Mouse (Mus musculus): ENCODE measurements around the gene Galnt12.
"Not testable (repeated sequence)": the region's sequence is repeated elsewhere in the genome, so short reads cannot be mapped to it uniquely, and the experiment has no call there.

The Galnt12 gene

DNA sequence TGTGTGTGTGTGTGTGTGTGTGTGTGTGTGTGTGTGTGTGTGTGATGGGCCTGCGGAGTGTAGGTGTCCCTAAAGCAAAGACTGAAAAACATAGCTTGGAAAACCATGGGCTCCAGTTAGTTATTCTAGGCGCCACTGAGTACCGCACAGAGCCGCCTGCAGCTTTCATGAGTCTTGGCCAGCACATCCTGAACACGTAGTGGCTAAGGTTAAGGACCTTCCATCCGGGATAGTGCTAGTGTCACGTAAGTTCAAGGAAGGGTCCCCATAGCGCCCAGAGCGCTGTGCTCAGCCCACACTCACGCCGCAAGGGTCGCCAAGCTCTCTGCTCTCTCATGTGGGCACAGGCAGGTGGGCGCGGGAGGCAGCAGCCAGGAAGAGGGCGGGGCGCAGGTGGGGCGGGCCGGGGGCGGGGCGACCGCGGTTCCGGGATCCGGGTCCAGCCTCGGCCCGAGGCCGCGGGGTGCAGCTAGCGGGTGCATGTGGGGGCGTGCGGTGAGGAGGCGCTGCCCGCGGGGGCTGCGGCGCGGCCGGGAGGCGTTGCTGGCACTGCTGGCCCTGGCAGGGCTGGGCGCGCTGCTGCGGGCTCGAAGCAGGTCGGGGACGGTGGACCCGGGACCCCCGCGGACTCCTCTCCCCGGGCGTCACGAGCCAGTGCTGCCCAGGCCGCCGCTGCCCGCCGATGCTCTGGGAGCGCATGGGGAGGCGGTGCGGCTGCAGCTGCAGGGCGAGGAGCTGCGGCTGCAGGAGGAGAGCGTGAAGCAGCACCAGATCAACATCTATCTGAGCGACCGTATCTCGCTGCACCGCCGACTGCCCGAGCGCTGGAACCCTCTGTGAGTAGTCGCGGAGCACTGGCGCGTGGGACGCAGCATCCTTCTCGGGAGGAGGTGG, at the start of gene Galnt12:
TSS of gene Galnt12 (plus strand) at position 417 of the 894 bp plus-strand sequence.
- DNase-seq (ENCODE audit: low read depth in 2 of 2, low spot score in 2 of 2) = peak; percentile 23 to 45

DNA sequence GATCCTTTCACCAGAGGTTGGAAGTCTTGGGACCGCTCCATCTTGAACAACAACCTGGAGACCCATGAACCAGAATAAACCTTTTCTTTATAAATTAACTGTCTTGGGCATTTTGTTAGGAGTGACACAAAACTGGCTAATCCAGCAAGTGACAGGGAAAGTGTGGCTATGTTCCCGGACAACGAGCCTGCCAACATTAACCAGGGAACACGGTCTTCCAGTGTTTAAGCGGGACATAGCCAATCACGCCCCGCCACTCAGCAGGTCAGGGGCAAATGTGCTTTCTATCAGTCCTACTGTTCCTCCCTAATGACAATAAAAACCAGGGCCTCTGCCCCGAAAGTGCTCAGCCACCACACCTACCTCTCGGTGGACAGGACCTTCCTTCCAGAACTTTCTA, 47.8 kb upstream of the Galnt12 start:
- no peak for DNase-seq (ENCODE audit: low read depth in 2 of 2, low spot score in 2 of 2)

GRCm38 (mm10) chr4:47046974-47047373, 44.7 kb upstream of the Galnt12 start:
- no peak for DNase-seq (ENCODE audit: low read depth in 2 of 2, low spot score in 2 of 2)

DNA sequence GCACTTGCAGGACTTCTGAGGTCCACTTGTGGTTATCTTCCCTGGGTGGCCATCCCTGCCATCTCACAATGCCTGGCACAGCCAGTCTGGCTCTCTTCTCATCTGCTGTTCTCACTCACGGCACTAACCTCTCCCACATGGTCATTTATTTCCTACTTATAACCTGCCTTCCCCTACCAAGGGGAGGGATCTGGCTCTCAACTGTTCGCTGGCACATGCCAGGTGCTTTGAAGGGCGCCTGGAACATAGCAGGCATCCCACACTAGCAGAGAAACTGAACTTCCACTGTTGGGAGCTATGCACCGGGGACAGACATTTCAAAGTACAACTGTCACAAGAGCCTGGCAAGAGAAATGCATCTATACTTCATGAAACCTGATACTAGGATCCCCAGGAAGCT, 43.9 kb upstream of the Galnt12 start:
- DNase-seq (ENCODE audit: low read depth in 2 of 2, low spot score in 2 of 2) = no peak

DNA sequence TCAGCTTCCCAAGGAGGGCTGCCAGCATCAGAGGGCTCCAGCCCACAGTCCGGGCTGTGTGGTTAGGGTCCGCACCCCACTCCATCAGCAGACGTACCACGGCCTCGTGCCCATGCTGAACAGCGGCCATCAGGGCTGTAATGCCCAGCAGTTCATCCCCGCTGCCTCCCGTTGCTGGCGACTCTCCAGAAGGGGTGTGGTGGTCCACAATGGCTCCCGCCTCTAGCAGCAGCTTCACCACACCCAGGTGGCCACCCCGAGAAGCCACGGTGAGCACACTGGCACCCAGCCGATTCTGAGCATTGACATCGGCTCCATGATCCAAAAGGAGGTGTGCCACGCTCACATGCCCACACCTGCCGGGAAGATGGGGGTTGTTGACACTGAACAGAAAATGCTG, 42.5 kb upstream of the Galnt12 start:
- DNase-seq (ENCODE audit: low read depth in 2 of 2, low spot score in 2 of 2) = no peak

DNA sequence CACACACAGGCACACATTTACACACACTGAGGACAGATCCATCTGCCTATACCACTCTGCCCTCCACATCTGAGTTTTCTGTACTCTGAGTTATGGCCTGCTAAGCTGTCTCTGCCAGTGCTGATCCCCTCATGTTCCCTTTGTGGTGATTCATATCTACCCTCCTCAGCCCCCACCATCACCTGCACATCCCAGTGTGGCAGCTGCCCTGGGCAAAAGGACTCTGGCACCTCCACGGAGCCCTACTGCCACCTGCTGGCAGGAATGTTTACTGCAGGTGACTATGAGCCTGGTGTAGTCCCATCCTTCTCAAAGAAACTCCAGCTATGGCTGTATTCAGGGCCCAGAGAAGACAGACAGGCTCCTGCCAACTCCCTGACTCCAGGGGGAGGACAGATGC, 41.5 kb upstream of the Galnt12 start:
- peak; percentile 61 to 73 for DNase-seq (ENCODE audit: low read depth in 2 of 2, low spot score in 2 of 2)

GRCm38 (mm10) chr4:47050642-47051381, 40.9 kb upstream of the Galnt12 start:
- no peak for DNase-seq (ENCODE audit: low read depth in 2 of 2, low spot score in 2 of 2)

DNA sequence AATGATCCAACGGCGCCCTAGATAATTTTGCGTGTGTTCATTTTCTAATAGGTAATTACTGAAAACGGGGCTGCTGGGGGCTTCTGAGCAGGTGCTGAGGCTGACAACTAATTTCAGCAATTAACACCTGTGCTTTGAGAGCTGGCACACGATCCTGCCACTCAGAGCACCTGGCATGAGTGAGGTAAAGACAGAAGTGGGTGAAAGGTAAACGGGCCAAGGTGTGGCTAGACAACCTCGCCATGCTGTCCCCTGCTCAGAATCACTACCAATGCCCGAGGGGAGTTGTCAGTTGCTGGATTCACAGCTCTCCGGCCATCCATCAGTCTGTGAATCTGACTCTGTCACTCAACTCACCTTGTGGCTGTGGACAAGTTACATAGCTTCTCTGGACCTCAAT, 39.8 kb upstream of the Galnt12 start:
- no peak for DNase-seq (ENCODE audit: low read depth in 2 of 2, low spot score in 2 of 2)

- not testable (repeated sequence) for DNase-seq (ENCODE audit: low read depth in 2 of 2, low spot score in 2 of 2)
Measured at GRCm38 (mm10) chr4:47055170-47055569, 36.5 kb upstream of the Galnt12 start.

DNA sequence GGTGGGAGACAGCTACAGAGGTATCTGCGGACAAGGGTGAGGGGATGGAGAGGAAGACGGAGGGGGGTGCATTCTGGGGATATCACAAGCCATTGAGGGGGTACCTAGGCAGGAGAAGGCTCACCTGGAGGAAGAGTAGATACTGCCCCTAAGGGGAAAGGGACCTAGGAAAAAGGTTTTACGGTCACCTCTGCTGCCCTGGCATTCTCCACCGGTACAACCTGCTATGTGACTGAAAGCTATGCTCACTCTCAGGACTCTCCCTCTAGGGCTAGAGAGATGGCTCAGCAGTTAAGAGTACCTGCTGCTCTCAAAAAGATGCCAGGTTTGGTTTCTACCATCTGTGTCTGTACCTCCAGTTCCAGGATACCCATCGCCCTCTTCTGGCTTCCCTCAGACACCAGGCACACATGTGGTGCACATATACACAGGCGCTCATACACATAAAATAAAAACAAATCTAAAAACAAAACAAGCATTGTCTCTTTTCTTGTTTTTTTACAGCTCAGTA, 36.1 kb upstream of the Galnt12 start:
- no peak for DNase-seq (ENCODE audit: low read depth in 2 of 2, low spot score in 2 of 2)

GRCm38 (mm10) chr4:47056791-47057509, 34.8 kb upstream of the Galnt12 start, which contains the start of gene Anks6:
Gene Anks6, minus strand, starts transcription at chr4:47057427.
- no peak for DNase-seq (ENCODE audit: low read depth in 2 of 2, low spot score in 2 of 2)

GRCm38 (mm10) chr4:47057510-47058325, 34.0 kb upstream of the Galnt12 start:
- no peak for DNase-seq (ENCODE audit: low read depth in 2 of 2, low spot score in 2 of 2)

GRCm38 (mm10) chr4:47060900-47061299, 30.8 kb upstream of the Galnt12 start:
- no peak for DNase-seq (ENCODE audit: low read depth in 2 of 2, low spot score in 2 of 2)

- no peak for DNase-seq (ENCODE audit: low read depth in 2 of 2, low spot score in 2 of 2)
Measured at GRCm38 (mm10) chr4:47075054-47075453, 16.7 kb upstream of the Galnt12 start.

DNA sequence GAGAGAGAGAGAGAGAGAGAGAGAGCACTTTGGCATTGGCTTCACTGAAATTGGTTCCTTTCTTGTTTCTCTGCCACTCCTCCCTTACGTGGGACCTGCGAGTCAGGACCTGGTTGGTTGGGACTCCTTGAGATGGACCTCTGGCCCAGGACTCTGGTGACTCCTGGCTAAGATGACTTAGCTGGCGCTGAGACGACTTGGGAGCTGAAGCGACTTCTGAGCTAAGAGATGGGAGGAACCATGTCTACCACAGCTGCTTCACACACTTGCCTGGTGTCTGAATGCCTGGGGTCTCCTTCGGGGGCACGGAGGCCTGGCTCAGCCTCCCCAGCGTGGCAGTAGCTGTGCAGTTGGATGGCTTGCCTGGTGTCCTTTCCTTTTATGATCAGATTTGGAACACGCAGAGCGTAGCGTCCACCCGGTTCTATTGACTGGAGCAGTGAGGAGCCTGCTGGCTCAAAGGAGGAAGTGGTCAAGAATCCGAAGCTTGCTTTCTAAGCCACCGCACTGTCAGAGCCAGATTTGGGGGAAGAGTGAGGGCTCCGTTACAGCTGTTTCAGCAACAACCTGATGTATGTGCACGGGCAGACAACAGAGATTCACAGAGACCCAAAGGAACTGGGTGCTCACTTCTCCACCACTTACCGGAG, 11.6 kb upstream of the Galnt12 start:
- DNase-seq (ENCODE audit: low read depth in 2 of 2, low spot score in 2 of 2) = no peak

DNA sequence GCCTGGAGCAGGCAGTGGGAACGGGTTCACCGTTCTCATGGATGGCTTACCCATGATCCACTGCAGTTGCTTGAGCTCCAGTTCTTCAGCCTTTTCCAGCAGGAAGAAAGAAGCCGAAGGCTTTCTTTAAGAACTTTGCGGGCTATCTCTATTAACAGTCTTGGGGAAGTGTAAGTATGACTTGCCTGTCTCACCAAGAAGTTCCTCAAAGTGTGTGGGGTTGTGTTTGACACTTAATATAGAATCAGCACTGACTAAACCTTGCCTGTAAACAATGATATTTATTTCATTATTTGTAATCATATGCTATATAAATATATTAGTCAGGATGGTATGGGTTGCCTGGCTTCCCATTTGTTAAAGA, 11.1 kb upstream of the Galnt12 start:
- no peak for DNase-seq (ENCODE audit: low read depth in 2 of 2, low spot score in 2 of 2)

GRCm38 (mm10) chr4:47083824-47084223, 7.9 kb upstream of the Galnt12 start:
- DNase-seq (ENCODE audit: low read depth in 2 of 2, low spot score in 2 of 2) = no peak

- no peak for DNase-seq (ENCODE audit: low read depth in 2 of 2, low spot score in 2 of 2)
Measured at GRCm38 (mm10) chr4:47088671-47089070, 3.0 kb upstream of the Galnt12 start.

- DNase-seq (ENCODE audit: low read depth in 2 of 2, low spot score in 2 of 2) = peak in 1 of 2 experiments; percentile 2
Measured at GRCm38 (mm10) chr4:47092387-47093021, 795 bp downstream of the Galnt12 start.

DNA sequence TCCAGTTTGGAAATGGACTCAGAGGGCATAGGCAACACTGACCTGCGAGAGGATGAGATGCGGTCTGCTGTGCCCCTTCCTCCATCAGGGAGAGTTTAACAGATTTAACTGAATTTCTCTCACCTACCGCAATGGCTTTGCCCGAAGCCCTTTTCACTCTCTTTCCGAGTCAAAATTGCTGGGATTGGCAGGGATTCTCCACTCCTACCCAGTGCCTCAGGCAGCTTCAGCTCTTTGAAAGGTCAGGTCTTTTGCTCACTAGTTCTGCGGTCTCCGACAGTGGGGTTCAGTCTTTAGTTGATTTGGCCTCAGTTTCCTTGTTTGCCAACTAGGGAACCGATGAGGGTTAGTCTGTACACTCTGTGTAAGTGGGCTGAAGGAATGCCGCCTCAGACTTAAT, 1.5 kb downstream of the Galnt12 start:
- no peak for DNase-seq (ENCODE audit: low read depth in 2 of 2, low spot score in 2 of 2)
